In genomic region chr16:93746957-93747356, GRCm38 (mm10) we compare ENCODE assay signal across 10 mouse cellular contexts. TPM values are rescaled to one million over a fixed set of nuclear protein-coding genes. Genes with fewer than 3 reads are reported as not detected.
DNase-seq lines count a peak whose midpoint lies in the region; TF ChIP-seq lines count a peak whose summit lies in the region.
"Had no signal": no experiment of that assay in that cellular context is flagged by ENCODE, and none has a peak within 500 bp of the region (broad histone marks: within the 10 kb centered on the region; RNA-seq: fewer than 3 reads in every experiment).

No protein-coding gene starts in this region.

- WGBS in bone marrow, adult 2 months: 90% methylated on average over 4 of the region's 4 CpGs

- H3K4me1 ChIP-seq in bone marrow, adult 2 months (ENCODE audit: control insufficient read depth, insufficient read depth, low read length): peaks cover 4% of the 10 kb centered on the region; the same call in 1 of the 2 replicates

- H3K36me3 ChIP-seq in splenic B cell, adult 2 months (ENCODE audit: control insufficient read depth, insufficient read depth, low read length, poor library complexity, severe bottlenecking): no peaks in the 10 kb centered on the region; the same call in none of the 2 replicates
- H3K36me3 ChIP-seq: forebrain, embryonic 10.5 days had no signal

- no peak for TF ChIP-seq POLR2A in bone marrow, adult 2 months (IDR thresholded peaks at IDR 0.05; ENCODE audit: borderline replicate concordance, control insufficient read depth, low read depth, low read length)

- DNase-seq in adrenal gland, postnatal 14 days: peak; percentile 45
- DNase-seq in adrenal gland, adult 2 months: no peak
- peak; percentile 3 to 33 for DNase-seq in kidney, postnatal 36 days
- no peak for DNase-seq in kidney, adult 8-10 months
- peak; percentile 5 for DNase-seq in splenic B cell, adult 2 months (ENCODE audit: low read depth, low spot score)
- DNase-seq in retina, embryonic 14.5 days (ENCODE audit: low spot score): no peak
- no peak for DNase-seq in retina, postnatal 1 day
- DNase-seq: spleen, adult 18-20 months had no signal

- H3K27me3 ChIP-seq in splenic B cell, adult 2 months (ENCODE audit: control insufficient read depth, insufficient read depth, low read length, poor library complexity, severe bottlenecking): no peaks in the 10 kb centered on the region

- TF ChIP-seq CTCF in bone marrow, adult 2 months (IDR thresholded peaks at IDR 0.05; ENCODE audit: control insufficient read depth, insufficient read depth, low read length): peak; percentile 48

- no peak overlapping the region for H3K4me3 ChIP-seq in bone marrow, adult 2 months (replicated peaks; ENCODE audit: control insufficient read depth, low read depth, low read length)
- H3K4me3 ChIP-seq: forebrain, embryonic 10.5 days had no signal

- H3K27ac ChIP-seq in bone marrow, adult 2 months (ENCODE audit: control insufficient read depth, insufficient read depth, low read depth, low read length, poor library complexity): no peak overlapping the region
- H3K27ac ChIP-seq: forebrain, embryonic 10.5 days had no signal

RNA-seq across cellular contexts. Expression of gene Dop1b, which starts 35.3 kb away (rescaled TPM):
- total RNA-seq in adrenal gland, postnatal 14 days (2021): 24.1 and 24.5 TPM in 2 replicates
- 10 to 100 TPM; 17.4 to 17.5 TPM for total RNA-seq in adrenal gland, adult 2 months (2021)
- 25.3 and 25.4 TPM in 2 replicates for polyA plus RNA-seq in adrenal gland, adult 2 months (2012; rRNA removed)
- polyA plus RNA-seq in bone marrow, adult 2 months (2011; ENCODE audit: insufficient read depth, insufficient read length, low replicate concordance, missing spikeins): 36.9 and 49.2 TPM in 2 replicates

Comparison
In these comparisons a context has a peak if more than half of its experiments do, and no peak if none do; other contexts are left out.
1. DNase-seq: peak in adrenal gland, postnatal 14 days (single experiment), kidney, postnatal 36 days (2 of 2) and splenic B cell, adult 2 months (single experiment); none in adrenal gland, adult 2 months (single experiment), kidney, adult 8-10 months (0 of 2), retina, embryonic 14.5 days (single experiment) and retina, postnatal 1 day (single experiment).